Comparison of ENCODE assay signal across 8 mouse cellular contexts in the genomic region with DNA sequence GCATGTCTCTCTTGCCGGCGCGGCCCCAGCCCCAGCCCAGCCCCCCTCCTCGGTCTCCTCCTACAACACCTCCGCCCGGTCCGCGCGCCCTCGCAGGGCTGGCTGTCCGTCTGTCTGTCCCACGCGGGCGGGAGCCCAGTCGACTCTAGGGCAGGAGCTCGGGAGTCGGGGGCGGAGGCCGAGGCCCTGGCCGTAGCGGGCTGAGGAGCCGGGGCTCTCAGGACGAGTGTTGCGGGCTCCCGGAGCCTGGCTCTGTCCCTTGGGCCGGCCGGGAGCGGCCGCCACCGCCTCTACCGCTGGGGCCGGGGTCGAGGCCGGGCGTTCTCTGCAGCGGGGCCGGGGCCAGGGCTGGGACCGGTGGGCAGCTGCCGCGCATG.
A peak's percentile ranks its signal among the peaks of the same experiment; 100 is the strongest.
DNase-seq lines count a peak whose midpoint lies in the region; ATAC-seq and TF ChIP-seq lines count a peak whose summit lies in the region.

No protein-coding gene starts in this region.

- H3K27me3 ChIP-seq in forebrain, embryonic 11.5 days (ENCODE audit: control insufficient read depth, insufficient read depth, low read length), result peaks cover 44% of the 10 kb centered on the region
- peaks cover 10% of the 10 kb centered on the region; the same call in 1 of the 2 replicates for H3K27me3 ChIP-seq in hindbrain, embryonic 14.5 days (ENCODE audit: control insufficient read depth, insufficient read depth, low read length)
- peaks cover 51% of the 10 kb centered on the region for H3K27me3 ChIP-seq in liver, postnatal 0 days (ENCODE audit: insufficient read depth, low read length)
- H3K27me3 ChIP-seq in stomach, embryonic 16.5 days (ENCODE audit: control insufficient read depth, insufficient read depth, low read length), result peaks cover 39% of the 10 kb centered on the region

- H3K4me2 ChIP-seq in forebrain, embryonic 11.5 days (ENCODE audit: low read depth, low read length, severe bottlenecking), result peak overlapping the region; percentile 100
- H3K4me2 ChIP-seq in hindbrain, embryonic 14.5 days (replicated peaks), result peak overlapping the region; percentile 84
- peak overlapping the region; percentile 79 for H3K4me2 ChIP-seq in liver, postnatal 0 days (ENCODE audit: low read depth, low read length)
- peak overlapping the region; percentile 98 for H3K4me2 ChIP-seq in stomach, embryonic 16.5 days (ENCODE audit: low read depth, low read length)

- TF ChIP-seq EP300 in liver, postnatal 0 days (IDR thresholded peaks at IDR 0.05; ENCODE audit: low read depth), result no peak

- peak overlapping the region; percentile 70 for H3K9ac ChIP-seq in forebrain, embryonic 11.5 days (ENCODE audit: low read length)
- peak overlapping the region; percentile 99 for H3K9ac ChIP-seq in hindbrain, embryonic 14.5 days
- H3K9ac ChIP-seq in liver, postnatal 0 days (replicated peaks), result peak overlapping the region; percentile 34
- peak overlapping the region; percentile 78 for H3K9ac ChIP-seq in stomach, embryonic 16.5 days (ENCODE audit: low read length)

- H3K4me3 ChIP-seq in forebrain, embryonic 11.5 days (ENCODE audit: low read depth, low read length), result peak overlapping the region; percentile 61
- peak overlapping the region; percentile 89 for H3K4me3 ChIP-seq in hindbrain, embryonic 14.5 days (replicated peaks; ENCODE audit: low read length)
- H3K4me3 ChIP-seq in liver, postnatal 0 days (ENCODE audit: low read depth, low read length), result peak overlapping the region; percentile 52
- H3K4me3 ChIP-seq in stomach, embryonic 16.5 days (replicated peaks; ENCODE audit: low read length), result peak overlapping the region; percentile 68

- peak; percentile 63 for ATAC-seq in forebrain, embryonic 11.5 days (replicated peaks; ENCODE audit: low FRiP score)
- peak; percentile 28 for ATAC-seq in hindbrain, embryonic 14.5 days (ENCODE audit: low FRiP score)
- ATAC-seq in liver, postnatal 0 days, result peak; percentile 15; the same call in 1 of the 2 replicates
- ATAC-seq in stomach, embryonic 16.5 days (ENCODE audit: insufficient read depth, low FRiP score), result no peak

- no peaks in the 10 kb centered on the region for H3K9me3 ChIP-seq in forebrain, embryonic 11.5 days (ENCODE audit: control insufficient read depth, low read length)
- H3K9me3 ChIP-seq in hindbrain, embryonic 14.5 days (ENCODE audit: control insufficient read depth, low read length), result no peaks in the 10 kb centered on the region
- no peaks in the 10 kb centered on the region for H3K9me3 ChIP-seq in liver, postnatal 0 days (ENCODE audit: low read length)
- H3K9me3 ChIP-seq in stomach, embryonic 16.5 days (replicated peaks; ENCODE audit: control insufficient read depth, low read length), result no peaks in the 10 kb centered on the region

- H3K36me3 ChIP-seq in forebrain, embryonic 11.5 days (ENCODE audit: control insufficient read depth, insufficient read depth, low read length), result no peaks in the 10 kb centered on the region
- H3K36me3 ChIP-seq in hindbrain, embryonic 14.5 days (replicated peaks; ENCODE audit: control insufficient read depth, insufficient read depth), result no peaks in the 10 kb centered on the region
- H3K36me3 ChIP-seq in liver, postnatal 0 days (replicated peaks; ENCODE audit: insufficient read depth, low read length), result no peaks in the 10 kb centered on the region
- H3K36me3 ChIP-seq in stomach, embryonic 16.5 days (ENCODE audit: control insufficient read depth, insufficient read depth, low read length), result no peaks in the 10 kb centered on the region

- no peak for TF ChIP-seq CTCF in liver, postnatal 0 days (IDR thresholded peaks at IDR 0.05; ENCODE audit: low read depth)

- H3K4me1 ChIP-seq in forebrain, embryonic 11.5 days (replicated peaks; ENCODE audit: control insufficient read depth, insufficient read depth, low read length), result peaks cover 2% of the 10 kb centered on the region; the same call in 1 of the 2 replicates
- H3K4me1 ChIP-seq in hindbrain, embryonic 14.5 days (replicated peaks; ENCODE audit: control insufficient read depth, insufficient read depth, low read length), result peaks cover 12% of the 10 kb centered on the region
- peaks cover 7% of the 10 kb centered on the region; the same call in 1 of the 2 replicates for H3K4me1 ChIP-seq in liver, postnatal 0 days (ENCODE audit: insufficient read depth)
- peaks cover 16% of the 10 kb centered on the region for H3K4me1 ChIP-seq in stomach, embryonic 16.5 days (ENCODE audit: control insufficient read depth, insufficient read depth, low read length)

- DNase-seq in layer of hippocampus, postnatal 10 days (ENCODE audit: low spot score in 2 of 2), result peak; percentile 53 to 66
- no peak for DNase-seq in layer of hippocampus, postnatal 36 days
- peak; percentile 46 for DNase-seq in adrenal gland, postnatal 25 days
- DNase-seq in forebrain, embryonic 11.5 days (ENCODE audit: low spot score), result peak; percentile 85
- peak; percentile 45 for DNase-seq in hindbrain, embryonic 14.5 days (ENCODE audit: low spot score)
- peak; percentile 27 for DNase-seq in liver, postnatal 0 days
- no peak for DNase-seq in frontal cortex, postnatal 25 days (ENCODE audit: low spot score in 2 of 2)

- under 1% methylated on average over 30 of the region's 40 CpGs for WGBS in forebrain, embryonic 11.5 days
- WGBS in hindbrain, embryonic 14.5 days, result 1% methylated on average over 40 of the region's 40 CpGs
- WGBS in liver, postnatal 0 days (ENCODE audit: insufficient replicate concordance), result 1% methylated on average over 37 of the region's 40 CpGs
- WGBS in stomach, embryonic 16.5 days, result 0% methylated on average over 37 of the region's 40 CpGs

- H3K27ac ChIP-seq in forebrain, embryonic 11.5 days (ENCODE audit: low read depth, low read length), result no peak overlapping the region
- peak overlapping the region; percentile 97 for H3K27ac ChIP-seq in hindbrain, embryonic 14.5 days
- H3K27ac ChIP-seq in liver, postnatal 0 days (ENCODE audit: low read depth), result no peak overlapping the region
- H3K27ac ChIP-seq in stomach, embryonic 16.5 days (ENCODE audit: low read length), result no peak overlapping the region

Comparison
In these comparisons a context has a peak if more than half of its experiments do, and no peak if none do; other contexts are left out.
1. DNase-seq: peak in layer of hippocampus, postnatal 10 days (2 of 2), adrenal gland, postnatal 25 days (single experiment), forebrain, embryonic 11.5 days (single experiment), hindbrain, embryonic 14.5 days (single experiment) and liver, postnatal 0 days (single experiment); none in layer of hippocampus, postnatal 36 days (0 of 2) and frontal cortex, postnatal 25 days (0 of 2).
2. H3K9ac ChIP-seq: peak in every context shown above with its lines; median percentile 99 in hindbrain, embryonic 14.5 days; 78 in stomach, embryonic 16.5 days; 70 in forebrain, embryonic 11.5 days; 34 in liver, postnatal 0 days.
3. Peak in every context shown above with its lines, with median percentiles within 50 percentile points of each other: H3K4me2 ChIP-seq and H3K4me3 ChIP-seq.